Mouse (Mus musculus): ENCODE measurements around the gene Fam207a. TPM values are rescaled to one million over a fixed set of nuclear protein-coding genes. Genes with fewer than 3 reads are reported as not detected.

Fam207a gene
- polyA plus RNA-seq, 2 experiments = 13.9 to 16.7 TPM

DNA sequence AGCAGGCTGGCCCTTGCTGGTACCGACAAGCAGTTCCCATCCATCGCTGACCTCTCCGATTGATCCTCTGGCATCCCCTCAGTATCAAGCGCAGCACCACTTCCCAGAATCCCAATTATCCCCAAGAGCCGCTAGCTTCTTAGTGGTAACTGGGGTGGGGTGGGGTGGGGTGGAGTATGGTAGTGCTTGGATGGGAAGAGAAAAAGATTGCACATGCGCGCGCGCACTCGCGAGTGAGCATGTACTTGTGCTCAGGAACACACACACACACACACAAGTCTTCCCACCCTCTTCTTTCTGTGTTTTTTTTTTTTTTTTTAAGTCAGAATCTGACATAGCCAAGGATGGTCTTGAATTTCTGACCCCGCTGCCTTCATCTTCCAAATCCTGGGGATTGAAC, 7.2 kb upstream of the Fam207a start:
- no peaks in the 10 kb centered on the region for H3K36me3 ChIP-seq (replicated peaks; ENCODE audit: control insufficient read depth, insufficient read depth, low read depth)
- no peaks in the 10 kb centered on the region for H3K27me3 ChIP-seq (ENCODE audit: control insufficient read depth, insufficient read depth, low read length)
- DNase-seq (ENCODE audit: low read depth in 3 of 3, low spot score in 3 of 3) = no peak
- no peak overlapping the region for H3K27ac ChIP-seq
- no peak for ATAC-seq (ENCODE audit: insufficient read depth)
- no peaks in the 10 kb centered on the region for H3K9me3 ChIP-seq (ENCODE audit: control insufficient read depth, low read length)
- H3K4me1 ChIP-seq (replicated peaks; ENCODE audit: control insufficient read depth in 2 of 2, insufficient read depth in 2 of 2, low read length in 1 of 2) = peaks cover 0 to 6% of the 10 kb centered on the region in 2 experiments; a peak in 1 of 4 replicates
- 45% methylated on average over 12 of the region's 12 CpGs for WGBS (ENCODE audit: insufficient replicate concordance)
- H3K4me2 ChIP-seq (ENCODE audit: low read depth) = peak overlapping the region; percentile 13
- no peak overlapping the region for H3K4me3 ChIP-seq (ENCODE audit: insufficient read depth in 1 of 2, low read depth in 2 of 2, low read length in 2 of 2)
- H3K9ac ChIP-seq (replicated peaks) = no peak overlapping the region
- TF ChIP-seq CTCF (IDR thresholded peaks at IDR 0.05; ENCODE audit: low read depth) (no peak), EP300 (IDR thresholded peaks at IDR 0.05; ENCODE audit: low read depth) (no peak)

DNA sequence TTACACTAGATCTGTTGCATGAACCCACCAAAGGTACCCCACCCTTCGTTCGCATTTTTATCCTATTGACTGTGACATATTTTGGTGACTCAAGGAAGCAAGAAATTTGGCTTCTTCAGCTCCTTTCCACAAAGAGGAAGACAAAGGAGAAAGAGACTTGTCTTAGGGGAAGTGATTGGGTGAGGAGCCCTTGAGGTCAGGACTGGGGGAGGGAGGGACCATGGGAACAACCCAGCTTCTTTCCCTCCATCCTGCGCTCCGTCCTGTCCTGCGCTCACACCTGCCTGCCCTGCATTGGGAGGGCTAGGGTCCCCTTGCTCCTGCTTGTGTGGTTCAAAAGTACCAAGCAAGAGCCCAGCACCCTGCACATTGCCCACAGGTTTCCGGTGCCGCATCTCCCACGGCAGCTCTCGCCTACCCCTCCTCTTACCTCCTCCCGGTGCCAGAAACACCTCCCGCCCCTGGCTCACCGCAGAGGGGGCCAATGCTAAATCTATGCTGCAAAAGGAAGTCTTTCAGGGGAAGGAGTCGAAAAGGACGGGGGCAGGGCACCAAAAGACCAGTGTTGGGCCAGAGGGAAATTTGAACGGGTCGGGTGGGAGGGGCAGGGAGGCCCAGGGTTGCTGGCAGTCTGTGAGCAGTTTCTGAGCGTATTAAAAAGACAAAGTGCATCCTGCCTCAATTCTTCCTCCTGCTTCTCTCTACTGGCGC, 6.6 kb upstream of the Fam207a start:
- Histone ChIP-seq H3K27ac (no peak overlapping the region), H3K4me1 (replicated peaks; ENCODE audit: control insufficient read depth in 2 of 2, insufficient read depth in 2 of 2, low read length in 1 of 2) (peaks cover 0 to 6% of the 10 kb centered on the region in 2 experiments; a peak in 1 of 4 replicates), H3K4me2 (ENCODE audit: low read depth) (peak overlapping the region; percentile 13), H3K4me3 (ENCODE audit: insufficient read depth in 1 of 2, low read depth in 2 of 2, low read length in 2 of 2) (no peak overlapping the region), H3K9me3 (ENCODE audit: control insufficient read depth, low read length) (no peaks in the 10 kb centered on the region), H3K36me3 (replicated peaks; ENCODE audit: control insufficient read depth, insufficient read depth, low read depth) (no peaks in the 10 kb centered on the region), H3K9ac (replicated peaks) (no peak overlapping the region), H3K27me3 (ENCODE audit: control insufficient read depth, insufficient read depth, low read length) (no peaks in the 10 kb centered on the region)
- DNase-seq (ENCODE audit: low read depth in 3 of 3, low spot score in 3 of 3) = no peak
- no peak for ATAC-seq (ENCODE audit: insufficient read depth)
- WGBS (ENCODE audit: insufficient replicate concordance) = 8% methylated on average over 18 of the region's 18 CpGs
- TF ChIP-seq CTCF (IDR thresholded peaks at IDR 0.05; ENCODE audit: low read depth) (no peak), EP300 (IDR thresholded peaks at IDR 0.05; ENCODE audit: low read depth) (no peak)

DNA sequence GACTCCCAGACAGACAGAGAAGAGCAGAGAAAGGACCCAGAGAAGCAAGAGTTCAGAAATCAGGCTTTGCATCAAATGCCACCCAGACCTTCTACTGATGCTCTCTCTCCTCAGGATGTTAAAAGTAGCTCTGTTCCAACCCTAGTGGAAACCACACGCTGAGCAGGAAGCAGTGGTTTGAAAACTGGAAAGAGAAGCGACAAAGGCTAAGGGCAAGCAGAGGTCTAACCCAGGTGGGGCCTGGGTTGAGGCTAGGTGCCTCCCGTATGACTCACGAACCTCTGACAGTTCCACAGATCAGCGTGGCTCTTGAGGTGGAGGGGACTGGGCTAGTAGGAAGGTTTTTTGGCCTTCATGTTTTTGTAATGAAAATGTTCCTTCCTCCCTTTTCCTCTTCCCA, 4.9 kb upstream of the Fam207a start:
- Histone ChIP-seq H3K4me1 (replicated peaks; ENCODE audit: control insufficient read depth in 2 of 2, insufficient read depth in 2 of 2, low read length in 1 of 2) (peaks cover 4 to 15% of the 10 kb centered on the region in 2 experiments), H3K27me3 (ENCODE audit: control insufficient read depth, insufficient read depth, low read length) (no peaks in the 10 kb centered on the region), H3K4me3 (ENCODE audit: insufficient read depth in 1 of 2, low read depth in 2 of 2, low read length in 2 of 2) (no peak overlapping the region), H3K9ac (replicated peaks) (no peak overlapping the region), H3K36me3 (replicated peaks; ENCODE audit: control insufficient read depth, insufficient read depth, low read depth) (no peaks in the 10 kb centered on the region), H3K9me3 (ENCODE audit: control insufficient read depth, low read length) (no peaks in the 10 kb centered on the region), H3K4me2 (ENCODE audit: low read depth) (no peak overlapping the region), H3K27ac (no peak overlapping the region)
- DNase-seq (ENCODE audit: low read depth in 3 of 3, low spot score in 3 of 3) (no peak), ATAC-seq (ENCODE audit: insufficient read depth) (no peak)
- TF ChIP-seq EP300 (IDR thresholded peaks at IDR 0.05; ENCODE audit: low read depth) (no peak), CTCF (IDR thresholded peaks at IDR 0.05; ENCODE audit: low read depth) (no peak)
- 51% methylated on average over 5 of the region's 5 CpGs for WGBS (ENCODE audit: insufficient replicate concordance)

DNA sequence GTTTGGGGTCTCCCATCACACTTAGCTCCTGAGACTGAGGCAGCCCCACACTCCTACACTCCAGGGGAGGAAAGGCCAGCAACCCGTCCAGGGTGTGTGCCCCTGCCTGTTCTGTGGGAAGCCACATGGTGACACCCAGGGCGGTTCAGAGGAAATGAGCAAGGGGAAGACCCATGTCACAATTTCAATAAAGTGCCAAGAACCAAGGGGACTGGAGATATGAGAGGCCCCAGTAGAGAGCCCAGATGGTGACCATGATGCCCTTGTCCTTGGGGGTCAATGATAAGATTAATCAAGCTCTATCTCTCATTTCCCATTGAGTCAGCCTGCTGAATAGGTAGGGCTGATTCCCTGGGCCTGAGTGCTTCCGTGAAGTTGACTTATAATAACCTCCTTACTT, 3.6 kb upstream of the Fam207a start:
- Histone ChIP-seq H3K9ac (replicated peaks) (no peak overlapping the region), H3K9me3 (ENCODE audit: control insufficient read depth, low read length) (no peaks in the 10 kb centered on the region), H3K36me3 (replicated peaks; ENCODE audit: control insufficient read depth, insufficient read depth, low read depth) (no peaks in the 10 kb centered on the region), H3K4me2 (ENCODE audit: low read depth) (no peak overlapping the region), H3K27me3 (ENCODE audit: control insufficient read depth, insufficient read depth, low read length) (no peaks in the 10 kb centered on the region), H3K4me3 (ENCODE audit: insufficient read depth in 1 of 2, low read depth in 2 of 2, low read length in 2 of 2) (no peak overlapping the region), H3K27ac (no peak overlapping the region), H3K4me1 (replicated peaks; ENCODE audit: control insufficient read depth in 2 of 2, insufficient read depth in 2 of 2, low read length in 1 of 2) (peaks cover 12 to 22% of the 10 kb centered on the region in 2 experiments)
- no peak for ATAC-seq (ENCODE audit: insufficient read depth)
- TF ChIP-seq CTCF (IDR thresholded peaks at IDR 0.05; ENCODE audit: low read depth) (no peak), EP300 (IDR thresholded peaks at IDR 0.05; ENCODE audit: low read depth) (no peak)
- 31% methylated on average over 3 of the region's 3 CpGs for WGBS (ENCODE audit: insufficient replicate concordance)
- no peak for DNase-seq (ENCODE audit: low read depth in 3 of 3, low spot score in 3 of 3)

DNA sequence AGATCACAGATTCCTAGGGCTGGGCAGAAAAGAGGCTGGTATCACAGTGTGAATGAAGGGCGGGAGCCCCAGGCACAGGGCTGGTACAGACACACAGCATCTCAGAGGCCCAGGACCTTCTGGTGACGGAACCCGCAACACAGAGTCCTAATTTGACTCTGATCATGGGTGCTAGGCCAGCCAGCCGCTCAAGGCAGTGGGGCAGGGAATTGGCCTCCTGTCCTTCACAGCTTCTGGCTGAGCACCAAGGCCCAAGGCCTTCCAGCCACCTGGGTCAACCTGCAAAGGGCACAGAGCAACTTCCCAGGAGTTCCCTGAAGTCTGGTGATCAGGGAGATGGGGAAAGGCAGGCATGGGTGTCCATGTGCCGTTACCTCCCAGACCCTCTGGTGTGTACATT, 2.2 kb upstream of the Fam207a start:
- TF ChIP-seq EP300 (IDR thresholded peaks at IDR 0.05; ENCODE audit: low read depth) (no peak), CTCF (IDR thresholded peaks at IDR 0.05; ENCODE audit: low read depth) (no peak)
- no peak overlapping the region for H3K4me3 ChIP-seq (ENCODE audit: insufficient read depth in 1 of 2, low read depth in 2 of 2, low read length in 2 of 2)
- no peaks in the 10 kb centered on the region for H3K9me3 ChIP-seq (ENCODE audit: control insufficient read depth, low read length)
- H3K27me3 ChIP-seq (ENCODE audit: control insufficient read depth, insufficient read depth, low read length) = no peaks in the 10 kb centered on the region
- H3K4me2 ChIP-seq (ENCODE audit: low read depth) = no peak overlapping the region
- no peak overlapping the region for H3K9ac ChIP-seq (replicated peaks)
- DNase-seq (ENCODE audit: low read depth in 3 of 3, low spot score in 3 of 3) (no peak), ATAC-seq (ENCODE audit: insufficient read depth) (no peak)
- WGBS (ENCODE audit: insufficient replicate concordance) = 75% methylated on average over 5 of the region's 5 CpGs
- no peak overlapping the region for H3K27ac ChIP-seq
- H3K4me1 ChIP-seq (replicated peaks; ENCODE audit: control insufficient read depth in 2 of 2, insufficient read depth in 2 of 2, low read length in 1 of 2) = peaks cover 12 to 19% of the 10 kb centered on the region in 2 experiments
- H3K36me3 ChIP-seq (replicated peaks; ENCODE audit: control insufficient read depth, insufficient read depth, low read depth) = peaks cover 6% of the 10 kb centered on the region
